Mouse (Mus musculus): ENCODE measurements around the gene Garem2.

Garem2 gene

GRCm38 (mm10) chr5:30153222-30153621 lies 48.3 kb downstream of the Garem2 start:
- DNase-seq (ENCODE audit: low spot score in 2 of 2): no peak

DNA sequence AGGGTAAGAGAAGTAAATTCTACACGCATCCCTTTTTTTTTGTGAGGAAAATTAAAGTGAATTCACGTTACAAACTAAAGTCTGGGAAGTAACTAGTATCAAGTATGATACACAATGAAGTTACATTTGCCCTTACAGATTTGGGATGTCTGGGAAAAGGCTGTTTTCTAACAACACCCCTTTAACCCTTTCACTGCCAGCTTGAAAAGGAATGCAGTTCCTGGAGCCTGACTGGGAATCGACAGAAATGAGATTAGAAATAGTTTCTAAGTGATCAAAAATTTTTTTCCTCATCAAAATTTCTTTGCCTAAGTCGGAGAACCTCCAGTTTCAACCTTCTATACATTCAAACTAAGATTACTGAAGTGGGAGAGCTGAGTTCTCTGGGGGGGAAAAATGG lies 49.1 kb downstream of the Garem2 start:
- DNase-seq (ENCODE audit: low spot score in 2 of 2): no peak

- DNase-seq (ENCODE audit: low spot score in 2 of 2): peak; percentile 91 to 94
These were observed 49.8 kb downstream of the Garem2 start, which contains the start of the genes Hadha and Hadhb for GRCm38 (mm10) chr5:30154474-30155394. Gene Hadha, minus strand, starts transcription at chr5:30155162. Gene Hadhb, plus strand, starts transcription at chr5:30155248.

- no peak for DNase-seq (ENCODE audit: low spot score in 2 of 2)
These were observed 50.4 kb downstream of the Garem2 start for GRCm38 (mm10) chr5:30155395-30155792.

DNA sequence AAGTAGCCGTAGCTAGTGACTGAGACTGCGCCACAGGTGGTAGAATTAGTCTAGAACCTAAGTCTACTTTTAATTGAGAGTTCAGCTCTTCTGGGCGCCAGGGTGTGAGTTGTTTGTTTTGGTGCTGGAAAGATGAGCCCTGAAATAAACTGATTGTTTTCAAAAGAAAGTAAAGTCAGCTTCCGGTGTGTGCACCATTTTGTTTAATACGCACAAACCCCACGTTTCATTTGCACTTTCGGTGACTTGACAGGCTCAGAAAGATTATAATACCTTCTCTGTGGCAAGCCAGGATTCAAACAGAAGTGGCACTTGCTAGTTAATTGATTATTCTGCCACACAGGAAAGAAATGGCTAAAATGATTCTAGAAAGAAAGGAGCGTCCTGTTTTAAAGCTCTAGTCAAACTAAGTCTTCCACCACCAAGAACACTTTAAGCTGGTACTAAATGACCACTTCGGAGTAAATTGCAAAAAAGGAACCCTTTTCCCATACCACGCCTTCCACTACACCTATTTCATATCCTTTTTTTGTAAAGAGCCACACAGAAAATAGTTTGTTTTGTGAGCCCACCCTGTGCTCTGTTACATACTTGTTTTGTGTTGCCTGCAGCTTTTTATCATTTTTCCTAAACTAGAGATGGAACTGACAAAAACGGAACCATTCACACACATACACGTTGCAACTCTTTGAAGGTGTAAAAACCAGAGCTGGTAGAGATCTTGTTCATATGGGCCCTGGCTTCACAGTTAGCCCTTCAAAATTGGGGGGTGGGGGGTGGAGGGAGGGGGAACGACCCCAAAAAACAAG lies 51.1 kb downstream of the Garem2 start:
- DNase-seq (ENCODE audit: low spot score in 2 of 2): no peak

- no peak for DNase-seq (ENCODE audit: low spot score in 2 of 2)
These were observed 54.6 kb downstream of the Garem2 start for GRCm38 (mm10) chr5:30159601-30160000.

GRCm38 (mm10) chr5:30161836-30162235 lies 56.9 kb downstream of the Garem2 start:
- no peak for DNase-seq (ENCODE audit: low spot score in 2 of 2)

DNA sequence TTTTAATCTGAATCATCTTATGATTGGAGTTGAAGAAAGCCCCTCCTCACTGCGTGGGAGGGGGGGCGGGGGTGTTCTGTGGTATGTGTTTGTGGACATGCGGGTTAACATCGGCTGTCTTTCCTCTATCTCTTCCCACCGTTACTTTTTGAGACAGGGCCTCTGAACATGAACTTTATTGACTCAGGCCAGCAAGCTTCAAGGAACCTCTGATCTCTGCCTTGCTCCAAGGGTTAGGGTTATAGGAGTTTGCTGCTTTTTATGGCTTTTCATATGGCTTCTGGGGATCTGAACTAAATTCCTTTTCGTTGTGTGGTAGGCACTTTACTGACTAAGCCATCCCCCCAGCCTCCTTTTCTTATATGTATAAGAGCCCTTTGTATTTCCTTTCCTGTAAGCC lies 57.4 kb downstream of the Garem2 start:
- no peak for DNase-seq (ENCODE audit: low spot score in 2 of 2)

DNA sequence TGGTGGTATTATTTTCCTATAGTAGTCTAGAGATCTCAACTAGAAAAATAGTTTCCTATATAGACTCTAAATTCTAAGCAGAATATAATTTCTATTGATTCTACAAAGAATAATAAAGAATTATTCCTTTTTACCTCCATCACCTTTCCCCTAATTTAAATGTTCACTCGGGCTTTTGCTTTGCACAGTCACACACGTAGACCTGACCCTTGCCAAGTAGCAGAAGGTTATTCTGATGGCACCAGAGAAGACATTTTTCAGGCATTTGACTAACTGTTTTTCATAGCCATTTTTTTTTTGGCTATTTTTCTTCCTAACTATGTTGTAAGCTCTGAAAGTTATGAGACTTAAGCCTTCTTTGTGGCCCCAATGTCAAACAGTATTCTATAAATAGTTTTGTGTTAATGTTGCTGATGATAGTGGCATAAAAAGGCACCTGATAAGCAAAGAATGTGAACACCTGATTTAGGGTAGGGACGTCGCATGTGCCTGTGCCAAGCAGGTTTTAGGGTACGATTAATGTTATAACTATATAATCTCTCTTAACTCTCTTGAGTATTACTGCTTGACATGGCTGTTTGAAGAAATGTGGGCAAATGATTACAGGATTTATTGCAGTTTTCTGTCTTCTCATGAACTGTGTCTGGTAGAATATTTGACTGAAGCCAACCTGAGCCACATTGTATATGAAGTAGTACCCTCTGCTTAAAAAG lies 60.4 kb downstream of the Garem2 start:
- DNase-seq (ENCODE audit: low spot score in 2 of 2): no peak
